Mouse (Mus musculus): Measurements from ENCODE around the gene Msl2.

Msl2 gene

DNA sequence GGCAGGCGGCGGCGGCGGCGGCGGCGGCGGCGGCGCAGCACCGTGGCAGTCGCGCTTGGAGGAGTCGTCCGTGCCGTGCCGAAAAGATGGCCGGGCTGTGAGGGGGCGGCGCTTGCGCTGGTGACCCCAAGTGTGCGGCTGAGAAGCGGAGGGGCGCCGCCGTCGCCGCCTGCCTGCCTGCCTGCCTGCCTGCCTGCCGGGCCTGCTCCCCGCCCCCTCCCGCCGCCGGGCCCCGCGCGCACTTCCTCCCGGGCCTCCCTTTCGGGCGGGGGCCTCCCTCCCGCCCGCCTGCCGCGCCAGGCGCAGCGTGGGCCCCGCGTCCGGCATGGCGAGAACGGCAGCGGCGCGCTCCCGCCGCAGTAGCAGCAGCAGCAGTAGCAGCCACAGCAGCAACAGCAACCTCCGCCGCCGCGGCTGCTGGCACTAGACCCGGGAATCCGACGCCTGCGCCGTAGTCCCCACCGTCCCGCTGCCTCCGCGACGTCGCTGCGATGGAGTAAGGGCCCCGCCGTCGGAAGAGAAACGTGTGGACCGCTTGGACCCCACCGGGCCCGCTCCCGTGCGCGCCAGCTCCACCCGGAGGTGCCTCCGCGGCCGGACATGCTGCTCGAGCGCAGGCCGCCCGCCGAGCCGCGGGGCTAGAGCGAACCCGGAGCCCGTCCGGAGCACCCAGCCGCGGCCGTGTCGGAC lies 576 bp downstream of the Msl2 start:
- peak; percentile 72 to 85 for DNase-seq (ENCODE audit: low spot score in 2 of 2)

DNA sequence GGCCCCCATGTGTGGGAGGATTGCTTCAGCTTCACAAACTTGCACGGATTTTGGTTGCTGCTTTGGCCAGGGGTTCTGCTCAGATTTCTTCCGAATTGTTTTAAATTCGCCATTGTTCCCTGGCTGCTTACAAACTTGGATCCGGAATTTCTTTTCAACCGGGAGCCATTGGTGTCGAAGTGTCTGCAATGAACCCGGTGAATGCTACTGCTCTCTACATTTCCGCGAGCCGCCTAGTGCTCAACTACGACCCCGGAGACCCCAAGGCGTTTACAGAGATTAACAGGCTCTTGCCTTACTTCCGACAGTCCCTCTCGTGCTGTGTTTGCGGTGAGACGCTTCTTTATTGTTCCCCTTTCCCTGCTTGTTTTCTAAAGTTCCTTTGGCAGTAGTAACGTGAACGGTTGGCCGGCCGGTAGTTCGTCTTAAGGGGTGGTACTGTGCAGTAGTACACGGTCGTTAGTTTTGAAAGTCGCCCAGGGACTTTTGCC lies 1.2 kb downstream of the Msl2 start:
- DNase-seq (ENCODE audit: low spot score in 2 of 2) = no peak

DNA sequence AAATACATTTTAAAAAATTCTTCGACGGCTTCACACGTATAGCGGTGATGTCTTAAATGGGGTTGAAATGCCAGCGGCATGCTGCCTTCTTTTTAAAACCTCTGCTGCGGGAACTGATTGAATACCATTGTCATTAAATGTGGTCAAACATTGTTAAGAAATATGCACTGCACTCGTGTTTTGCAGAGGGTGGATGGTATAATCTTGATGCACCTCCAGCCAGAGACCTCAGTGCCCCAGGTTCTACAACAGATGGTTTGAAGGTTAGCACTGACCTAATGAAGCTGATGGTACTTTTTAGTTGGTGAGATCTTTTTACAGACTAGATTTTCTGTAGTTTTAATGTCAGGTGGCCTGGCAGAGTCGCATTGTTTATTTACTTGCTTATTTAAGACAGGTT lies 1.8 kb downstream of the Msl2 start:
- DNase-seq (ENCODE audit: low spot score in 2 of 2) = no peak

DNA sequence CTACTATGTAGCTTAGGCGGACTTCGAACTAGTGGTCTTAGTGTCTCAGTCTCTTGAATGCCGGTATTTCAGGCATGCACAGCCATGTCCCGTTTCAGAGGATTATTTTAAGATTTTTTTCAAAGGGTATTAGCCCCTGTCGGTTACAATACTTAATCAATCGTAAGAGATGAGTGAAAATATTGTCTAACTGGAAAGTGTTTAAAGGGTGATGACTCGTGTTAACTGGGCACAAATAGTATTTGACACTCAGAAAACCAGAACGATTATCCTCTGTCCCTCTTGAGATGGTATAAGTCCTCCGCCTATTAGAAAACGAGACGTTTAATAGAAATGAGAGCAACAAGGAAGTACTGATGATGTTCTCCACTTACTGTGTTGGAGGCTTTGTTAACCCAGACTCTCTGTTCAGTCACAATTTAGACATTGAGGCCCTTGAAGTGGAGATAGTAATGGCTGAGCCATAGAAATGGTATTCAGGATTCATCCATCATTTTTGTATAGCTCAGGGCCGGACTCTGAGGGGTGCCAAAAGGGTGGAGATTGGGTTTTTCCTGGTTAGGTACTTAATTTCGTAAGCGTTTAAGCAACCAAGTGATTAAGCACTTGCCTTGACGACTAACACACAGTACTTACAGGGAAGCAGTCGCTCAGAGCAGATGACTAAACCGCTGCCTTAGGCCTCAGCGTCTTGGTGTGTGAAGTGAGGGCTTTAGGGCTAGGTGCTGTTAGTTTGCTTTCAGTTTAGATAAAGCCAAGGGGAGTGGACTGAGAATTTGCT lies 2.4 kb downstream of the Msl2 start:
- peak; percentile 34 to 49 for DNase-seq (ENCODE audit: low spot score in 2 of 2)

DNA sequence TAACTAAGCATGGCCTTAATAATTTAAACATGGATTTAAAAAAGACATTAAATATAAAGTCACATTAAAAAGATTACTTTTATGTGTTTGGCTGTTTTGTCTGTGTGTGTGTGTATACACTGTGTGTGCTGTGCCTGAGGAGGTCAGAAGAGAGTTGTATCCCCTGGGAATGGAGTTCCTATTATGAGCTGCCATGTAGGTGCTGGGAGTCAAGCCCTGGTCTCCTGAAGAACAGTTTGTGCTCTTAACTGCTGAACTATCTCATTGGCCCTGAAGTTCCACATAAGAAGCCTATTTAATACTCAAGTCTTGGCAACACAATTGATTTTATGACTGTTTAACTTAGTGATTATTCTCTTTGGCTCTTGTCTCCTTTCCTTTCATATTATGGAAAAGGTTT lies 3.6 kb downstream of the Msl2 start:
- DNase-seq (ENCODE audit: low spot score in 2 of 2) = no peak

DNA sequence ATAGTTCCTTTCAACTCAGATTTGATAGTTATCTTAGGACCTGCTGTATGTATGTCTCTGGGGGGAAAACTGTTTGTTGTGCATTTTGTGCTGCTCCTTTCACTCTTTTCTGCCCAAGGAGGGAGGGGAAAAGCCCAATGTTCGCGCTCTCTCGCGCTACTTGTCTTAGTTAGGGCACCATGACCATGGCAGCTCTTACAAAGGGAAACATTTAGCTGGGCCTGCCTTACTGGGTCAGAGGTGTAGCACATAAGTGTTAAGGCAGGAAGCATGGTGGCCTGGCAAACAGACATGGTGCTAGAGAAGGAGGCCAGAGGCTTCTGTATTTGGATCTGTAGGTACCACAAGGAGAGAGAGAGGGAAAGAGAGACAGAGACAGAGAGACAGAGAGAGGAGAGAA lies 4.7 kb downstream of the Msl2 start:
- DNase-seq (ENCODE audit: low spot score in 2 of 2) = peak in 1 of 2 experiments; percentile 18

DNA sequence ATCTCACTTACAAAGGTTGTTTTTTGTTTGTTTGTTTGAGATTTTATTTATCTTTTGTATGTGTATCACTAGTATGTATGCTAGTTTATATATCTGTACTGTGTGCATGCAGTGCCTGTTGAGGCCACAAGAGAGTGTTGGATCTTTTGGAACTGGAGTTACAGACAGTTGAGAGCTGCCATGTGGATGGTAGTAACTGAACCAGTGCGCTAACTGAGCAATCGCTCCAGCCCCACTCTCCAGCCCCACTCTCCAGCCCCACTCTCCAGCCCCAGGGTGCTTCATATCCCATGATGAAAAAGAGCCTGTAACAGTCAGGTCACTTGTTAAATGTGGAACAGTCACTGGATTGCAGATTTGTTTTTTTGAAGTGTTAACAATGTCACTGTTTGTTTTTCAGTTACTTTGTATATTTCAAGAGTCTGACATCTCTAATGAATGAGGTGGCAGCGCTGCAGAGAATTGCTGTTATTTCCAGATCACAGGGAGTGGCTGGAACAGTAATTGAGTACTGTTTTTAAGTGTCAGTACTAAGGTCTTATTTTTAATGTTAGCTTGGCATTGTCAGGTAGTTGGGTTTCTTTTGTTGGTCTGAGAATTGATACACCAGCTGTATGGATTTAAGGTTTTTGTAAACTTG lies 6.3 kb downstream of the Msl2 start:
- no peak for DNase-seq (ENCODE audit: low spot score in 2 of 2)

DNA sequence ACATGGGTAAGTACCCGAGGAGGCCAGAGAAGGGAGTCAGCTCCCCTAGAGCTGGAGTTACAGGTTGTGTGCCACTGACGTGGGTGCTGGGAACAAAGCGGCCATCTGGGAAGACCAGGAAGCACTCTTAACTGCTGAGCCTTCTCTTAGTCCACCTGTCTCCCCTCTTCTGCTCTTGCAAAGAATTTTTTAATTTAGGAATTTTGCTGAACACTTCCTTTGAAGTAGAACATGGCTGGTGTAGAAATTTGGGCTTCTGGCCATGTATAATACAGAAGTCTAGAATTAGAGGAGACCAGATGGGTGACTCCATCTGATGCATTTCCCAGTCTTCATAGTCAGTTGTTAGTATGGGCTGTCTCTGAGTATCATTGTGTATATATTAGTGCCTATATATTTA lies 9.8 kb downstream of the Msl2 start:
- no peak for DNase-seq (ENCODE audit: low spot score in 2 of 2)

DNA sequence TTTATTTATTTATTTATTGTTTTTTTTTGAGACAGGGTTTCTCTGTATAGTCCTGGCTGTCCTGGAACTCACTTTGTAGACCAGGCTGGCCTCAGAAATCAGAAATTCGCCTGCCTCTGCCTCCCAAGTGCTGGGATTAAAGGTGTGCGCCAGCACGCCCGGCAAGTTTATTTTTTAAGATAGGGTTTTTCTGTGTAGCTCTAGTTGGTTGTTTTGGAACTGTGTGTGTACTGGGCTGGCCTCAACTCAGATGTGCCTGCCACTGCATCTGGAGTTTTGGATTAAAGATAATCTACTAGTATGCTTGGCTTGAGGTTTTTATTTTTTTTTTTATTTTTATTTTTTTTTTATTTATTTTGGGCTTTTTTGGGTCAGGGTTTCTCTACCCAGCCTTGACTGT lies 21.5 kb downstream of the Msl2 start:
- no peak for DNase-seq (ENCODE audit: low spot score in 2 of 2)

DNA sequence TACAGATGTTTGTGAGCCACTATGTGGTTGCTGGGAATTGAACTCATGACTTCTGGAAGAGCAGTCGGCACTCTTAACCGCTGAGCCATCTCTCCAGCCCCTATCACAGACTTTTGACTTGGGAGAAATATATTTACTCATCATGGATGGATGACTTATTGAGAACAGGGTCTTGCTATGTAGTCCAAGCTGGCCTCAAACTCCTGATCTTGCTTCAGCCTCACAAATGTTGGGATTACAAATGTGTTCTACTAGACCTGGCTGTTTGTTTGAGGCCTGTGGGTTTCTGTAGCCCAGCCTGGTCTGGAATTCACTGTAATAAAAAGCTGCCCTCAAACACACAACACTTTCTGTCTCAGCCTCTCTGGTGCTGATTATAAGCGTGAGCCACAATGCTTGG lies 22.6 kb downstream of the Msl2 start:
- no peak for DNase-seq (ENCODE audit: low spot score in 2 of 2)

DNA sequence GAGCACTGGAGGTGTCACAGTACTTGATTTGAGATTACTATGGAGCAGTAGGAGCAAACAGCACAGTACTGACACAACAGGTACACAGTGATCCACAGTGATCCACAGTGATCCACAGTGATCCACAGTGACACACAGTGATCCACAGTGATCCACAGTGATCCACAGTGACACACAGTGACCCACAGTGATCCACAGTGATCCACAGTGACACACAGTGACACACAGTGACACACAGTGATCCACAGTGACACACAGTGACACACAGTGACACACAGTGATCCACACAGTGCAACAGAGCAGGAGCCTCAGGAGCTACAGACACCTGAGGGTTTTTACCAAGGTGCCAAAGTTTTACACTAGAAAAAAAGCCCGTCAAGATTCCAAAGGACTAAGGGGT lies 23.6 kb downstream of the Msl2 start:
- DNase-seq (ENCODE audit: low spot score in 2 of 2) = no peak

DNA sequence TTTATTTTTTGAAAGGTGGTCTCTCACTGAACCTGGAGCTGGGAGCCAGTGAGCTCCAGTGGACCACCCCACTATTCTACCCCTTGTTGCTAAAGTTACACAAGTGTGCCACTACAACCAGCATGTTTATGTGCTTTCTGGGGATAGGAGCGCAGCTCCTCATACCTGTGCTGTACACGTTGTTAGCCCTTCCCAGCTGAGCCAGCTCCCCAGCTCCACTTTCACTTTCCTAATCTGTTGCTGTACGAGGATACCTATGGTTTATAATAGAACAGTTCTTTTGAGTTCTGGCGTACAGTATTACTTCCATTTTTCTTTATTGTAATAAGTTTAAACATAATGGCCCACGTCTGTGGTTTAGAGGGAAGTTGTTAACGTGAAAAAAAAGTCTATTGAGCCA lies 25.5 kb downstream of the Msl2 start:
- no peak for DNase-seq (ENCODE audit: low spot score in 2 of 2)

DNA sequence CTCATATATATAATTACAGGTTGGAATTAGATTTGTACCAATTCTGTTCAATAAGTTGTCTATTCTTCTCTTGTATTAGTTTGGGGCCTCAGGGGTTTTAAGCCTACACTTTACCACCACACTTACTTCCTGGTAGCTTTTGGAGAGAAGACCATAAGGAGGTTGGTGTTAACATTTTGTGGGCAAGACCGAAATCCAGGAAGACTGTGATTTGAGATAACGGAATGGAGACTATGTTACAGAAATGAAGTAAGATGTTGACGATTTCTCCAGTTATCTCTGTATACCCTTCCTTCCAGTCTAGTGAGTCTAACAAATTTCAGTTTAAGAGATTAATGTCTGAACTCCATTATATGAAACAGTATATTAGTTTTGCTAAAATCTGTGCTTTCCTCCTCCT lies 26.3 kb downstream of the Msl2 start:
- DNase-seq (ENCODE audit: low spot score in 2 of 2) = no peak

DNA sequence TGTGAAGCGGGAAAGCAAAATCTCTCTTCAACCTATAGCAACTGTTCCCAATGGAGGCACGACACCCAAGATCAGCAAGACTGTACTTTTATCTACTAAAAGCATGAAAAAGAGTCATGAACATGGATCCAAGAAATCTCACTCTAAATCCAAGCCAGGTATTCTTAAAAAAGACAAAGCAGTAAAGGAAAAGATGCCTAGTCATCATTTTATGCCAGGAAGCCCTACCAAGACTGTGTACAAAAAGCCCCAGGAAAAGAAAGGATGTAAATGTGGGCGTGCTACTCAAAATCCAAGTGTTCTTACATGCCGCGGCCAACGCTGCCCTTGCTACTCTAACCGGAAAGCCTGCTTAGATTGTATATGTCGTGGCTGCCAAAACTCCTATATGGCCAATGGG lies 27.6 kb downstream of the Msl2 start:
- DNase-seq (ENCODE audit: low spot score in 2 of 2) = no peak

DNA sequence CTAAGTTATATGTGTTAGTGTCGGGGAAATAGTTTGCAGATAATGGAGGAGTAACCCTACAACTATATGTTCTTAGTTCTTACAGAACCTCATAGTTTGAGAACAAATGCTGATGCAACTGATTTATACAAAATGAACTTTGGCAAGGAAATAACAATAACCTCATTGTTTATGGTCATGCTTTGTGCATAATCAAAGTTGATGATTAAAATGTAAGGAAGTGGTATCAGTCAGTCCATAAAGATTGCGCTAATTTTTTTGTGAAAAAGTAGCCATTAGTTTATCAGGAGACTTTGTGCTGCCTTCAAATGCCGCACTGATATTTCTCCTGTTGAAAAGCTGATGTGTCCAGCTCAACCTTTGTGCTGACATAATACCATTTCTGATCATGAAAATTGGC lies 28.4 kb downstream of the Msl2 start:
- DNase-seq (ENCODE audit: low spot score in 2 of 2) = no peak

DNA sequence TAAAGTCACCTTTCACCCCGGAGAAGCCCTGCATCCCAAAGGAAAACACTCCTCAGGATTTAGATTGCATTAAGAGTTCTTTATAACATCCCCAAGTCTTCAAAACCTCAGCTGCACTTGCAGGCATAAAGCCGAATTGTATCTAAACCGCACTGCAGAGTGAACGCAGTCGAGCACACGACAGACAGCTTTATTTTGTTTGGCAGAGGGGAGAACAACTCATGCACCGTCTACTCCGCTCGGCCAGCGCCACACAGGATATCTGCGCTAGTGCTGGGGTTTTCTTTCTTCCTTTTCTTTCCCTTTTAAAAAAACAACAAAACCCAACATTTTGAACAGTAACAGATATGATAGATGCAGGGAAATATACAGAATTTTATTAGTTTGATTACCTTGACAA lies 31.0 kb downstream of the Msl2 start:
- DNase-seq (ENCODE audit: low spot score in 2 of 2) = no peak

DNA sequence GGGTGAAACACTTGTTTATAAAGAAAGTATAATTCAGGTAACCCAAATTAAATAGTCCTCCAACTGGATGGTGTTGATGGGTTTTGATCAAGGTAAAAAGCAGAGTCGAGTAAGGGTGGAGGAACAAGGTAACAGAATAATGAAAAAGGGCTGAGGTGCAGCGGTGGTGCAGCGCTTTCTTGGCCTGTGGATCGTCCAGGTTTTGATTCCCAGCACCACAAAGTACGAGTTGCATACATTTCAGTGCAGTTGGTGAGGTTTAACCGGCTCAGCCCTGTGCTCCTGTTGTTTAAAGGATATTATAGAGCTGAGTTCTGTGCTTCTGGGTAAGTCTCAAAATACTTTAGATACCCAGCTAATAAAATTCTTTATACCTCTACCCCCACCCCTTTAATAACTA lies 31.8 kb downstream of the Msl2 start:
- DNase-seq (ENCODE audit: low spot score in 2 of 2) = no peak

DNA sequence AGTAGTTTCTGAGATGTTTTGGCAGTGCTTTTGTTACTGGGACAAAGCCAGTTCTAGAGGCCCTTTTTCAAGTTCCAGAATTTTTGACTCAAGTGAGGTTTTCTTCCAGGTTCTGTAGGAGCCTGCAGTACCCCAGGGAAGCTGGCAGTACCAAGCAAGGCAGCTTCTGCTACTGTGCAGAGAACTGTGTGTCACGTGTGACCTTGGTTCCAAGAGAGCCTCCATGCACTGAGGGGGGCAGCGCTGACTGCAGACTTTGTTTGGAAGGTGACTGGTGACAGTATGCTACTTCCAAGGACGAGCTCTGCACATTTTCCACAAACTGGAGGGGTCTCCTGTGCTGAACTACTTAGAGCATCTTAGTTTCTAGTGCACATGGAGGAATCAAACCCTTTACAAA lies 33.5 kb downstream of the Msl2 start:
- no peak for DNase-seq (ENCODE audit: low spot score in 2 of 2)

DNA sequence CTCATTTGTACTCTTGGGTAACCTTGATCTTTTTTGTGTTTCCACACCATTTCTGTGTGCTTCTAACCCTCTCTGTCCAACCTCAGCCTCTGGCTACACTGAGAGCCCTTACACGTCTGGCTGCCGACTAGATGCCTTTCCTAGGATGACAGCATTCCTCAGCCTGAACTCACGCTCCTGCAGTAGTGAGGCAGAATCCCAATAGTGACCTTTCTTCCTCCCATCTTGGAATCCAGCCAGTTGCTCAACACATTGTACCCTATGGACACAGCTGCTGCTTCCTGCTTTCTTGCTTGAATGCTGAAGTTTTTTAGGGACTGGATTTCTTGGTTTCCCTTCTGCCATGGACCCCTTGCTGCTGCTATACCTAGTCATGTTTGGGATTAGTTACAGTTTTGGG lies 36.1 kb downstream of the Msl2 start:
- DNase-seq (ENCODE audit: low spot score in 2 of 2) = no peak

DNA sequence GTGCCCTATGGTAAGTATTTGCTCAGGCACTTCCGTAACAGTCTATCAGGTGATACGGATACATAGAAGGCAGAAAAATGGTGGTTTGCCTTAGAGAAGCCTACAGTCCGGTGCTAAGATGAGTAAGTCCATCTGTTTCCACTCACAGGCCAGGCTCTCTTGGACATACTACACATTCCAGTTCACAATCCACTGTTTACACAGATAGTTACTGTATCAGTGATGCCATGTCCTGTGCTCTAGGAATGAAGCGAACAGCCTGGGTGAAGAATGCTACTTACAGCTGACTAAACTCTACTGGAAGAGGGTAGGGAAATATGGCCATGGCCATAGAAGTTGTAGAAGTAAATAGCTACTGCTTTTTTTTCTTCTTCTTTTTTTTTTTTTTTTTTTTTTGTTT lies 39.4 kb downstream of the Msl2 start:
- no peak for DNase-seq (ENCODE audit: low spot score in 2 of 2)

DNA sequence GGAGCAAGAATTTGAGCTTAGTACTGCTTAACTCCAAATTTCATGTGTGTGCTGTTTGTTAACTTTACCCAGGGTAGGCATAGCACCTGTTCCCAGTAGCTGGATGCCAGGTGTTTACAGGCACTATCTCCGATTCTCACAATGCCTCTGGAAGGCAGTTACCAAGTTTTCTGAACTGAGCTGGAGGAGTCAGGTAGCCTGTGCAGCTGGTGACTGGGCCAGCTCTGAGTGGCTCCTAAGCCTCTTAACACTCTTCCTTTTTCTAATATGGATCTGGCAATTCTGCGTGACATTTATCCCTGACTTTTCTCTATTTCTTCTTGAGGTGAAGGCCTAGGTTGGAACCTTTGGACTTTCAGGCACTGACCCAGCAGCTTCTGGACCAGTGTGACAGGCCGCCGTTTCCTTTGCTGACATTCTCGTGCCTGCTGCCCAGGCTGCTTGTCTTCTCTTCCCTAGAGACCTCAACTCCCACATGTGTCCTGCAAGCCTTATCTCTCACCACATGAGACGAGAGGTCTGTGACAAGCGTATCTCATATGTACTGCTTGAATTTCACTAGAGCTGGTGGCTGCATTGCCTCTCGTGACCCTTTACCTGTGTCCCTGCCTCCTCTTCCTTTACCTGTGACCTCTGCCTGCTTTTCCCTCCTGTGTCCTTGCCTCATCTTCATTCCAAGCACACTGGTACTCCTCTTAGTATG lies 40.4 kb downstream of the Msl2 start:
- DNase-seq (ENCODE audit: low spot score in 2 of 2) = no peak

DNA sequence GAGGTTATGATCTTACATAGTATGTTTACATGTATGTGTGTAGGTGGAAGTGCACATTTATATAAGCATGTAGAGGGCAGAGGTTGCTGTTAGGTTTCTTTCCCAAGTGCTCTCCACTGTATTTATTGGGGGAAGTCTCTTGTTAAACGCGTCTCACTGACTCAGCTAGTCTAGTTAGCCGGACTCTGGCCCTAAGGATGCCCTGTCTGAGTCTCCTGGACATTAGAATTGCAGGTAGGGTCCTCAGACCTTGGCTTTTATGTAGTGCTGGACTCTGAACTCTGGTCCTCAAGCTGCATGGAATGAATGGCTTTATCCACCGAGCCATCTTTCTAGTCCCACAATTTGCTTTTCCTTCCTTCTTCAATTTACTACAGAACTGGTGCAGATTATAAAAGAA lies 69.7 kb downstream of the Msl2 start:
- no peak for DNase-seq (ENCODE audit: low spot score in 2 of 2)
